Mouse (Mus musculus) liver, embryonic 14.5 days (tissue): ENCODE measurements at regions not wholly inside any gene's neighbourhood (a gene's known extent, or its start where the extent isn't known, plus 50 kb on each side); places are given as distances from the start of the nearest gene placed in this dataset.

ENCODE experiments used
- ATAC-seq: fragments of 200-750 bp; cut with Nextera tagmentation; 2 replicates; pipeline ENCODE4 v1.8.0; 2017; ENCODE audit warnings: moderate number of reproducible peaks, mild to moderate bottlenecking, moderate library complexity; ENCODE audit not compliant: insufficient read depth
- DNase-seq, 3 experiments: peaks; one replicate each; pipeline ENCODE4 v3.0.0-alpha.2; 2012 to 2013; ENCODE audit warnings: low read depth in 3 of 3, low spot score in 3 of 3
- H3K27ac ChIP-seq: fragments of 300-500 bp; sonication (generic); 2 replicates; pipeline ENCODE4 v1.5.1; 2014; ENCODE audit warnings: moderate library complexity, mild to moderate bottlenecking, control low read depth, inconsistent platforms
- H3K27me3 ChIP-seq: fragments of 300-500 bp; sonication (generic); 2 replicates; pipeline ENCODE4 v1.6.1; 2014; ENCODE audit warnings: mild to moderate bottlenecking, low read length, moderate library complexity; ENCODE audit not compliant: control insufficient read depth, insufficient read depth
- H3K36me3 ChIP-seq: fragments of 300-500 bp; sonication (generic); replicated peaks from 2 replicates; pipeline ENCODE4 v1.6.1; 2014; ENCODE audit warnings: low read depth; ENCODE audit not compliant: control insufficient read depth, insufficient read depth
- H3K4me1 ChIP-seq, 2 experiments: fragments of 200-500 bp in 1 of 2; fragments of 300-500 bp in 1 of 2; sonication (generic) in 1 of 2; replicated peaks; 2 replicates each; pipeline ENCODE4 v1.6.1; 2012 to 2014; ENCODE audit warnings: antibody characterized with exemption in 1 of 2, inconsistent platforms in 1 of 2, low read length in 1 of 2; ENCODE audit not compliant: control insufficient read depth in 2 of 2, insufficient read depth in 2 of 2
- H3K4me2 ChIP-seq: fragments of 300-500 bp; sonication (generic); 2 replicates; pipeline ENCODE4 v1.6.1; 2014; ENCODE audit warnings: low read depth, mild to moderate bottlenecking, control low read depth, moderate library complexity
- H3K4me3 ChIP-seq, 2 experiments: fragments of 200-500 bp in 1 of 2; fragments of 300-500 bp in 1 of 2; sonication (generic) in 1 of 2; 2 replicates each; pipeline ENCODE4 v1.5.1; 2012 to 2014; ENCODE audit warnings: low read depth in 2 of 2, low read length in 2 of 2, mild to moderate bottlenecking in 2 of 2, control low read depth in 1 of 2, inconsistent platforms in 1 of 2, moderate library complexity in 1 of 2; ENCODE audit not compliant: insufficient read depth in 1 of 2
- H3K9ac ChIP-seq: fragments of 300-500 bp; sonication (generic); replicated peaks from 2 replicates; pipeline ENCODE4 v1.6.1; 2014; ENCODE audit warnings: mild to moderate bottlenecking, control low read depth, moderate library complexity
- H3K9me3 ChIP-seq: fragments of 300-500 bp; sonication (generic); 2 replicates; pipeline ENCODE4 v1.6.1; 2016; ENCODE audit warnings: low read length, mixed read lengths; ENCODE audit not compliant: control insufficient read depth
- CTCF ChIP-seq: IDR thresholded peaks from 2 replicates; pipeline ENCODE4 v1.5.1; 2016; ENCODE audit warnings: antibody characterized with exemption, low read depth, control low read depth
- EP300 ChIP-seq: IDR thresholded peaks from 2 replicates; pipeline ENCODE4 v1.6.1; 2016; ENCODE audit warnings: antibody characterized with exemption, low read depth
- WGBS: fragments of 180-500 bp; shearing (Covaris S2); extraction: QIAGEN DNeasy Blood & Tissue Kit; methylation state at CpG from one replicate; pipeline ENCODE4 v1.1.7; 2014; ENCODE audit not compliant: insufficient replicate concordance; 5-methylcytosine and 5-hydroxymethylcytosine counted together

- no peak overlapping the region for H3K4me2 ChIP-seq
- ATAC-seq (no peak), DNase-seq (no peak)
- H3K9me3 ChIP-seq, result no peaks in the 10 kb centered on the region
- H3K27ac ChIP-seq, result no peak overlapping the region
- TF ChIP-seq CTCF (no peak), EP300 (no peak)
- no peak overlapping the region for H3K4me3 ChIP-seq
- WGBS, result 63% methylated on average over 10 of the region's 10 CpGs
- H3K4me1 ChIP-seq, result no peaks in the 10 kb centered on the region
- no peak overlapping the region for H3K9ac ChIP-seq
- H3K36me3 ChIP-seq, result no peaks in the 10 kb centered on the region
- H3K27me3 ChIP-seq, result no peaks in the 10 kb centered on the region
Measured at GRCm38 (mm10) chr1:186860608-186861444, 106.4 kb upstream of the D1Pas1 start.

- DNase-seq, result no peak
- TF ChIP-seq EP300 (no peak), CTCF (no peak)
- no peaks in the 10 kb centered on the region for H3K27me3 ChIP-seq
Measured at GRCm38 (mm10) chr1:186858285-186858684, 108.9 kb upstream of the D1Pas1 start.

GRCm38 (mm10) chr1:186855474-186856036, 106.4 kb upstream of the Rrp15 start:
- no peak overlapping the region for H3K4me3 ChIP-seq
- DNase-seq (no peak), ATAC-seq (no peak)
- H3K9me3 ChIP-seq, result no peaks in the 10 kb centered on the region
- no peaks in the 10 kb centered on the region for H3K36me3 ChIP-seq
- TF ChIP-seq CTCF (no peak), EP300 (no peak)
- no peaks in the 10 kb centered on the region for H3K4me1 ChIP-seq
- no peaks in the 10 kb centered on the region for H3K27me3 ChIP-seq
- WGBS, result 17% methylated on average over 3 of the region's 3 CpGs
- no peak overlapping the region for H3K27ac ChIP-seq
- no peak overlapping the region for H3K4me2 ChIP-seq
- no peak overlapping the region for H3K9ac ChIP-seq

More at GRCm38 (mm10) chr1:186858285-186858684, 108.9 kb upstream of the D1Pas1 start:
- 76% methylated on average over 21 of the region's 21 CpGs for WGBS
- H3K27ac ChIP-seq, result no peak overlapping the region
- ATAC-seq, result no peak
- no peaks in the 10 kb centered on the region for H3K36me3 ChIP-seq
- no peak overlapping the region for H3K4me3 ChIP-seq
- no peaks in the 10 kb centered on the region for H3K9me3 ChIP-seq
- no peak overlapping the region for H3K4me2 ChIP-seq
- H3K4me1 ChIP-seq, result no peaks in the 10 kb centered on the region
- H3K9ac ChIP-seq, result no peak overlapping the region

DNA sequence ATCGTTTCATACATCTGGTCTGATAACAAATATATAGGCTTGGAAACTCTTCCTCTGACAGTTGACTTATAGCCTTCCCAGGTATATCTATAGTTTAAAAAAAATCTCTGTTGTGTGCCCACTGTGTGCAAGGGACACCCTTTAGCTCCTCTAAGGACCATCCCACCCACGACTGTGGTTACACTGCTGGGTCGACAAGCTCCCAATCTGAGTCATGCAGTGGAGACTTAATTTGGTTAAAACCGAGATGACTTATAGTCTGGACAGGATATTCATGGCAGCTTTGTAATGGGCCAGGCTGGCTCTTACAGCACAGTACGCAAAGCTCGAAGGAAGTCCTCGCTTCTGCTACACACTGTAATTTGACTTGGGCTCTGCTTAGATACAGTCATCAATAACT, 96.1 kb upstream of the Rrp15 start:
- H3K4me3 ChIP-seq, result no peak overlapping the region
- no peaks in the 10 kb centered on the region for H3K9me3 ChIP-seq
- ATAC-seq (no peak), DNase-seq (no peak)
- H3K27ac ChIP-seq, result no peak overlapping the region
- no peak overlapping the region for H3K4me2 ChIP-seq
- no peaks in the 10 kb centered on the region for H3K4me1 ChIP-seq
- no peaks in the 10 kb centered on the region for H3K36me3 ChIP-seq
- TF ChIP-seq CTCF, result no peak
- TF ChIP-seq EP300, result no peak
- 69% methylated on average over 7 of the region's 7 CpGs for WGBS
- no peaks in the 10 kb centered on the region for H3K27me3 ChIP-seq
- H3K9ac ChIP-seq, result no peak overlapping the region
